Mouse (Mus musculus) left cerebral cortex, postnatal 4 days (tissue): Measurements from ENCODE around the gene Itgb2. TPM values are rescaled to one million over a fixed set of nuclear protein-coding genes. Genes with fewer than 3 reads are reported as not detected.

Experiments
- DNase-seq: peaks from one replicate; pipeline ENCODE4 v3.0.0-alpha.2; 2022
- intact Hi-C: fragments of 180-260 bp; cut with DNase I; formaldehyde crosslinking; loops from one replicate; pipeline ENCODE4 v1.15.1; 2025
- total RNA-seq, 2 experiments: library from RNA; stranded (reverse); gene quantifications; 2 replicates each; pipeline ENCODE4 v1.2.3; 2021

The Itgb2 gene
- 1 to 10 TPM; 1.7 to 2.2 TPM for total RNA-seq

- intact Hi-C loops: no loop called here
- DNase-seq: no peak
These were observed at the start of gene Itgb2 for GRCm38 (mm10) chr10:77530140-77530539. Gene Itgb2 (plus strand): TSS chr10:77530252.

- no peak for DNase-seq
These were observed 48.2 kb upstream of the Itgb2 start for GRCm38 (mm10) chr10:77481814-77482213.

GRCm38 (mm10) chr10:77484205-77484935 lies 45.7 kb upstream of the Itgb2 start:
- no peak for DNase-seq
- intact Hi-C loops: no loop called here

More at GRCm38 (mm10) chr10:77481814-77482213, 48.2 kb upstream of the Itgb2 start:
- intact Hi-C loops: no loop called here

- intact Hi-C loops: no loop called here
- no peak for DNase-seq
These were observed 44.3 kb upstream of the Itgb2 start for GRCm38 (mm10) chr10:77485786-77486185.

GRCm38 (mm10) chr10:77488168-77488567 lies 41.9 kb upstream of the Itgb2 start:
- DNase-seq: no peak
- intact Hi-C loops: no loop called here

GRCm38 (mm10) chr10:77491585-77491984 lies 38.5 kb upstream of the Itgb2 start:
- intact Hi-C loops: no loop called here

GRCm38 (mm10) chr10:77492885-77493284 lies 37.2 kb upstream of the Itgb2 start:
- DNase-seq: no peak
- intact Hi-C loops: no loop called here

More at GRCm38 (mm10) chr10:77491585-77491984, 38.5 kb upstream of the Itgb2 start:
- DNase-seq: no peak

GRCm38 (mm10) chr10:77497185-77497584 lies 32.9 kb upstream of the Itgb2 start:
- DNase-seq: no peak
- intact Hi-C loops: no loop called here

GRCm38 (mm10) chr10:77498254-77498653 lies 31.8 kb upstream of the Itgb2 start:
- intact Hi-C loops: no loop called here
- DNase-seq: no peak

- intact Hi-C loops: loop anchor here (5.0 to 10.0 kb wide), 2 partner anchors 146 to 218 kb away; no protein-coding TSS in a partner anchor
- DNase-seq: no peak
These were observed 29.4 kb upstream of the Itgb2 start for GRCm38 (mm10) chr10:77500636-77501035.

- DNase-seq: peak; percentile 41
- intact Hi-C loops: loop anchor here (5.0 to 10.0 kb wide), 2 partner anchors 148 to 221 kb away; no protein-coding TSS in a partner anchor
These were observed 26.8 kb upstream of the Itgb2 start for GRCm38 (mm10) chr10:77502967-77503922.

GRCm38 (mm10) chr10:77504143-77504542 lies 25.9 kb upstream of the Itgb2 start:
- intact Hi-C loops: loop anchor here (5.0 to 10.0 kb wide), 2 partner anchors 149 to 222 kb away; no protein-coding TSS in a partner anchor

GRCm38 (mm10) chr10:77506526-77506925 lies 23.5 kb upstream of the Itgb2 start:
- intact Hi-C loops: loop anchor here (10.0 kb wide), 1 partner anchor 152 kb away; no protein-coding TSS in a partner anchor
- peak; percentile 69 for DNase-seq

More at GRCm38 (mm10) chr10:77504143-77504542, 25.9 kb upstream of the Itgb2 start:
- peak; percentile 53 for DNase-seq

- intact Hi-C loops: loop anchor here (10.0 kb wide), 1 partner anchor 152 kb away; no protein-coding TSS in a partner anchor
These were observed 23.0 kb upstream of the Itgb2 start for GRCm38 (mm10) chr10:77506961-77507577.

GRCm38 (mm10) chr10:77507779-77508178 lies 22.3 kb upstream of the Itgb2 start:
- no peak for DNase-seq
- intact Hi-C loops: loop anchor here (10.0 kb wide), 1 partner anchor 153 kb away; no protein-coding TSS in a partner anchor

More at GRCm38 (mm10) chr10:77506961-77507577, 23.0 kb upstream of the Itgb2 start:
- DNase-seq: peak; percentile 76

- DNase-seq: no peak
- intact Hi-C loops: loop anchor here (10.0 kb wide), 1 partner anchor 154 kb away; no protein-coding TSS in a partner anchor
These were observed 21.3 kb upstream of the Itgb2 start for GRCm38 (mm10) chr10:77508744-77509143.

- intact Hi-C loops: loop anchor here (10.0 kb wide), 1 partner anchor 155 kb away; no protein-coding TSS in a partner anchor
- DNase-seq: peak; percentile 94
These were observed 20.5 kb upstream of the Itgb2 start for GRCm38 (mm10) chr10:77509403-77510187.

- peak; percentile 61 for DNase-seq
- intact Hi-C loops: no loop called here
These were observed 19.6 kb upstream of the Itgb2 start for GRCm38 (mm10) chr10:77510225-77510982.
